Mouse (Mus musculus) layer of hippocampus, adult 11-12 months (tissue): Measurements from ENCODE around the gene Upb1.
A peak's percentile ranks its signal among the peaks of the same experiment; 100 is the strongest.
"Not testable (repeated sequence)": the region's sequence is repeated elsewhere in the genome, so short reads cannot be mapped to it uniquely, and the experiment has no call there.

ENCODE experiments used
- DNase-seq: peaks from one replicate; pipeline ENCODE4 v3.0.0; 2022; ENCODE audit warnings: low spot score

The Upb1 gene

GRCm38 (mm10) chr10:75456061-75456831 lies 55.3 kb downstream of the Upb1 start:
- not testable (repeated sequence) for DNase-seq

GRCm38 (mm10) chr10:75457852-75458251 lies 56.9 kb downstream of the Upb1 start:
- no peak for DNase-seq

DNA sequence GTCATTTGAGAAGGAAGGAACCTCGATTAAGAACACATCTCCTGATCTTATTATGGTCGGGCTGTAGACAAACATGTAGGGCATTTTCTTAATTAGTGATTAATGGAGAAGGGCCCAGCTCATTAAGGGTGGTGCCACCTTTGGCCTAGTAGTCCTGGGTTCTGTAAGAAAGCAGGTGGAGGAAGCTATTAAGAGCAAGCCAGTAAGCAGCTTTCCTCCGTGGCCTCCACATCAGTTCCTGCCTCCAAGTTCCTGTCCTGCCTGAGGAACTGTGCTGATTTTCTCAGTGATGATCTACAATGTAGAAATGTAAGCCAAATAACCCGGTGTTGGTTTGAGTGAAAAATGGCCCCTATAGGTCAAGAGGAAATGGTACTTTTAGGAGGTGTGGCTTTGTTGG lies 57.4 kb downstream of the Upb1 start:
- DNase-seq, result no peak

DNA sequence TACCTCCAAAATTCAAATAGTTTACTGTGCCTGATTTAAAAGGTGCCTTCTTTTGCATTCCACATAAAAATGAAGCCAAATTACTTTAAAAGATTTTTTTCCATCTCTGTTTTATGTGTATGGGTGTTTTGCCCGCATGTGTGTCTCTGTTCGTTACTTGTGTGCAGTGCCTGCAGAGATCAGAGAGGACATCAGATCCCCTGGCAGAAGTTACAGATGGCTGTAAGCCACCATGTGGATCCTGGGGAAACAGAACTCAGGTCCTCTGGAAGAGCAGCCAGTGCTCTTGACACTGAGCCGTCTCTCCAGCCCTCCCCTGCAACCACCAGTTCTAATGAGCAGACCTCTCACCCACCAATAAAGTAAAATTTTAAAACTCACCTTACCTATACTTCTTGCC lies 61.8 kb downstream of the Upb1 start:
- DNase-seq, result no peak

GRCm38 (mm10) chr10:75465781-75466550 lies 65.1 kb downstream of the Upb1 start:
- peak; percentile 14 for DNase-seq

- DNase-seq, result no peak
Observed at GRCm38 (mm10) chr10:75473411-75473810, 72.5 kb downstream of the Upb1 start.

DNA sequence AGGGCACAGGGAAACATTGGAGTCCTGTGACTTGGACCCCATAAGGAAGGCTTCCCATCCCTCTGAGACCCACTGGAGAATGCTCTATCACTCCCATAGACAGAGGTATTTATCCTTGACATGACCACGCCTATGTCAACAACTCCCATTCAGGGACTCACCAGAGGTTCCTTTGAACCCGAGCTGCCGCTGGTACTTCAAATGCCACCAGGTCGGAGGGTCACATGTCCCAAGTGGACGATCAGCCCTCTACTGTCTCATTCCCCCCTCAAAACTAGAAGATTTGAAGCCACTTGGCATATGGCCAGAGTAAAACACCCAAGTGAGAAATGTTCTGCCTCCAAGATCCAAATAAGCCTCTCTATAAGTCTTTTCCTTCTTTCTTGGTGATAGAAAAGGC lies 73.7 kb downstream of the Upb1 start:
- no peak for DNase-seq

DNA sequence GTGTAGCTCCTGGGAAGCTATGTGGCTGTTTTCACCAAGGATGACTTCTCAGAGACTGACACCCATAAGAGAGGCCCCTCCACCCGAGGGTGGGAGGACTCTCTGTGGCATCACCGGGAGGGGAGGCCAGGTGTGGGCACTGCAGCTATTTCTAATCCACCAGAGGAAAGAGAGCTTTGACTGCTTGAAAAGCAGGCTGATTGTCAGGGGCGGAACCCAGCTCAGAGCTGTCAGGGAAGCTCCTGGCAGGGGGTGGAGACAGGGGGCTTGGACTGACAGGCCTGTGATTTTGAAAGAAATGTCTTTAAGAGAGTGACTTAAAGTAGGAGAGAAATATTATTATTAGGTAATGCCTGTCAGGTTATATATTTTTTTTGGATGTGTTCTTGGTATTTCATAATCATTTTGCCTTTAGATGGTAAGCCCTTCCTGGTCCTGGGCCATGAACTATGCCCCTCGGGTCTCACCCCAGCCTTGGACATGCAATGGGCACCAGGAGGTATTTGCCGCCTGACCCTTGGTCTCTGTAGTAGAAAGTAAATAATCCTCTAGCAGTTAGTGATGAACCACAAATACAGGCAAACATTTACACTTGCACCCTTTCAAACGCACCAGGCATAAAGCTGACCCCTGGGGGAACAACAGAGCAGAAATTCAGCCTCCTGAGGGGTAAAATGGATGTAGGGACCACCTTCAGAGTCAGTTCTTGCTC lies 74.4 kb downstream of the Upb1 start:
- not testable (repeated sequence) for DNase-seq

DNA sequence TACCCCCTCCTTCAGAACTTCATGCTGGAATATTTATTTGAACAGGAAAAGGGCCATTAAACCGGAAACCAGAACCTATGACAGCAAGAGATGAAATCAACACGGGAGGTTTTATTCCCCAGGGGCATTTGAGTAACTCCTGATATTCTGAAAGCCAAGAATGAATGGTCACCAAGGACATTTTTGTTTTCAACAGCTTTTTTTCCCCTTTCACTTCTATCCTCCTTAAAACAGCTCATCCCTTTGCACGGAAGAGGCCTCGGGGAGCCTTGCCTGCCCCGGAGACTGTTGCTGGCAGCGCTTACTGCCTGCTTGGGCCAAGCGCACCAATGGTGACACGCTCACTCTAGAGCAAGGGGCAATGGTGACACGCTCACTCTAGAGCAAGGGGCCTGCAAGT lies 76.1 kb downstream of the Upb1 start:
- DNase-seq, result no peak

DNA sequence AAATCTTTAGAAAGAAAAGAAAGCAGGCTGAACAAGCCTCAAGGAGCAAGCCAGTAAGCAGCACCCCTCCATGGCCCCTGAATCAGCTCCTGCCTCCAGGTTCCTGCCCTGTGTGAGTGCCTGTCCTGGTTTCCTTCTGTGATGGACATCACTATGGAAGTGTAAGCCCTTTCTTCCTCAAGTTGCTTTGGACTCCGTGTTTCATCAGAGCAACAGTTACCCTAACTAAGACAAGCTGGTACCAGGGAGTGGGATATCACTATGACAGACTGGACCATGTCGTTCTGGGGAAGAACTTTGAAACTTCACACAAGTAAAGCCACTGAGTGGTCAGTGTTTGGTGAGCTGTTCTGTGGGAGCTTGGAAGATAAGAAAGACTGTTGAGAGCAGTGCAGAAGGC lies 79.0 kb downstream of the Upb1 start:
- DNase-seq, result no peak

GRCm38 (mm10) chr10:75481703-75482102 lies 80.8 kb downstream of the Upb1 start:
- DNase-seq, result no peak

- no peak for DNase-seq
Observed at GRCm38 (mm10) chr10:75482271-75482670, 81.4 kb downstream of the Upb1 start.

GRCm38 (mm10) chr10:75482919-75483483 lies 82.1 kb downstream of the Upb1 start:
- no peak for DNase-seq

DNA sequence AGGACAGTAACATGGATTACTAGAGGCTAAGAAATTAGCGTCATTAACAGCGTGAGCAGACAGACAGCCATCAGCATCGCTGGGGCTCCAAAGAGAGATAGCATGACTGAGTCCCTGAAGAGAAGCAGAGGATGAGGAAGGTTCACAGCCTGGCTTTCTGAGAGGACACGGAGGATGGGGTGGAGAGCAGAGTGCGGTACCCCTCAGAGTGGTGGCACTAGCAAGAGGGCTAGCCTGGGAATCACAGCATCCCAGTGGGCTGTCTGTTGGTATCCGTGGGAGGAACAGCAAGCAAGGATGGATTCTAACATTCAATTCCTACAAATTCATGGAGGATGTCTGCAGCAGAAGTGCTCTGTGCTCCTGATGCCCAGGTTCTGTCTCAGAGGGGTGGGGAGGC lies 83.2 kb downstream of the Upb1 start:
- no peak for DNase-seq

DNA sequence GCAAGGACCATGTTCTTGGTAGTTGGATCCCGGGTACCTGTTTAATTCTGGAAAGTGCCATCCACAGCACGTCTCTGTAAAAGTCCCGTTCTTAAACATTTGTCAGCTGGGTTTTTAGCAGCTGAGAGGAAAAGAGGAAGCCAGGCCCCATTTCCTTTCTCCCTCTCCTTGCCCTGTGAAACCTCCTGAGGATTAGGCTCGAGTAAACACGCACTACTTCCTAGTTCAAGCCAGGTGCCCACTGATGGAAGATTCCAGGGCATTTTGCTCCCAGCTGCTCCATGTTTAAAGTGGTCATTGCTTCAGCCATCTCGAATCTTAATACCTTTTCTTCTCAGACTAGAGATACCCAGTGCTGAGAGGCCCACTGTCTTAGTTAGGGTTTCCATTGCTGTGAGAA lies 83.9 kb downstream of the Upb1 start:
- no peak for DNase-seq

GRCm38 (mm10) chr10:75486086-75486979 lies 85.4 kb downstream of the Upb1 start:
- DNase-seq, result peak; percentile 81

DNA sequence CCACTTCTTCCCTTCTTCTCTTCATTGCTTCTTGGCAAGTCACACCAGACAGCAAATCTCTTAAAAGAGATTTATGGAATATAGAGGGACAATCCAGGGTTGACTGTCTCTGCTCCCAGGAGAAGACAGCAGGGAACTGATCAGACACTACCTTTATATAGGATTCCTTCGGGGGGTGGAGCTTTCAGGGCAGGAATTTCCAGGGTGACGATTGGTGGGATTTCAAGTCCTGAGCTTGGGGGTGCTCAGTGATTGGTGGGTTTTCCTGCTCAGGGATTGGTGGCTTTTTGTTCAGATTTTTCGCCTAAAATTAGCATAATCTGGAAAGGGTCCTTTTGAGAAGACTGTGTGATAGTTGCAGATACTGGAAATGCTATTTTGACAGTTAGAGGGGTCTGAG lies 86.2 kb downstream of the Upb1 start:
- no peak for DNase-seq

DNA sequence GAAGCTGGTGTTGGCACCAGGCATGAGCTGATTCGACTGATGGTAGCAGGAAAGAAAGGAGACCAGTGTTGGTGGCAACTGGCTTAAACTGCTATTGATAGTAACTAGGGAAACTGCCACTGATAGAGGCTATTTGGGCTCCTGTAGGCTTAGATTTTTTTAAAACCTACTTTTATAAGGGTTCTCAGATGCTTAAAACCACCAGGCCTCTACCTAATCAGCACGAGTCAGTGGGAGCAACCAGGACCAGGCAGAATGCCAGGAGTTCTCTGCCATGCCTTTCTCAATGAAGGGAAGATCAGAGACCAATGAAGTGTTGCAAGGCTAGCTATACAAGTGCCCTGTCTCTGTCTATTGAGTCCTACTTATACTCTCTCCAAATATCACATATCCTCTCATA lies 88.6 kb downstream of the Upb1 start:
- no peak for DNase-seq

DNA sequence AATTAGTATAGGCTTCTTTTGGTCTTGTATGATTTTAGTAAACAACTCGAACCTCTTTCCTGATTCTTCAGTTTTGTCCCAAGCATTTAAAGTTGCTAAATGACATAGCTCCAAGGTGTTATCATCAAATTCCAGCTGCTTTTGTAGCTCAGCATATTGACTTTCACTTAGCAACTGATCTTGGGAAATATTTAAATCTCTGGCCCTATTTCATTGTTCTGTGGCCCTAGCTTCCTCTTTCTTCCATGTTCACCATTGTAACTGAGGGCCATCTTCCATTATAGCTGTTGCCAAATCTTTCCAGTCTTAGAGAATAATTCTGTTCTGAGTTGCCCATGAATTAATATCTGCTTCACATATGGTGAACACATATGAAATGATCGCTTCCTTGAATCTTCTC lies 89.8 kb downstream of the Upb1 start:
- DNase-seq, result no peak
